Mouse (Mus musculus) MEL (cell line): ENCODE measurements around the gene Klf16.
A peak's percentile ranks its signal among the peaks of the same experiment; 100 is the strongest.

ENCODE experiments used
- CTCF ChIP-seq, 3 experiments: IDR thresholded peaks in 2 of 3; conservative IDR thresholded peaks in 1 of 3; 2 replicates each; pipeline ENCODE4 v1.5.1; 2011 to 2012; ENCODE audit warnings: low read length in 3 of 3, low read depth in 2 of 3, mild to moderate bottlenecking in 2 of 3, improper control_type of control experiment in 1 of 3, inconsistent platforms in 1 of 3, mixed read lengths in 1 of 3, moderate library complexity in 1 of 3; ENCODE audit not compliant: control insufficient read depth in 1 of 3, insufficient read depth in 1 of 3, poor library complexity in 1 of 3, severe bottlenecking in 1 of 3
- POLR2A ChIP-seq, 2 experiments: IDR thresholded peaks; 2 replicates each; pipeline ENCODE4 v1.6.1; 2011 to 2012; ENCODE audit warnings: low read length in 2 of 2, mild to moderate bottlenecking in 2 of 2, control low read depth in 1 of 2, improper control_type of control experiment in 1 of 2, low read depth in 1 of 2, moderate library complexity in 1 of 2; ENCODE audit not compliant: control insufficient read depth in 1 of 2, insufficient read depth in 1 of 2, poor library complexity in 1 of 2
- UBTF ChIP-seq: IDR thresholded peaks from 2 replicates; pipeline ENCODE4 v1.6.1; 2012; ENCODE audit warnings: low read depth, mild to moderate bottlenecking, inconsistent platforms, low read length, improper control_type of control experiment, moderate library complexity, borderline replicate concordance; ENCODE audit not compliant: insufficient read depth
- ZKSCAN1 ChIP-seq: IDR thresholded peaks from 2 replicates; pipeline ENCODE4 v1.6.1; 2012; ENCODE audit warnings: low read depth, mild to moderate bottlenecking, inconsistent platforms, low read length, improper control_type of control experiment, moderate library complexity
- ZMIZ1 ChIP-seq: IDR thresholded peaks from 2 replicates; pipeline ENCODE4 v1.6.1; 2012; ENCODE audit warnings: low read depth, mild to moderate bottlenecking, inconsistent platforms, low read length, improper control_type of control experiment, moderate library complexity

DNA sequence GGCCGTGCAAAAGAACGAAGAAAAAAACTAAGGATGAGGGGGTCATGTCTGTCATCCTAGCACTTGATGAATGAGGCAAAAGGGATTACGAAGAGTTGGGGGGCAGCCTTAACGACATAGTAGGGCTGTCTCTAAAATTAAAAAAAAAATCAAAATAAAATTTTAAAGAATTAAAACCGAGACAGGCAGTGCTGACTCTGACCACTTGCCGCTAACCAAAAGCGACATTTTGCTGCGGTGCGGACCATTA lies 44.5 kb upstream of the Klf16 start:
- TF ChIP-seq CTCF (IDR thresholded peaks at IDR 0.05 in 2 of 3, conservative IDR thresholded peaks at IDR 0.05 in 1 of 3; ENCODE audit: control insufficient read depth in 1 of 3, insufficient read depth in 1 of 3, low read depth in 2 of 3, low read length in 3 of 3, poor library complexity in 1 of 3, severe bottlenecking in 1 of 3) (no peak), POLR2A (IDR thresholded peaks at IDR 0.05; ENCODE audit: control insufficient read depth in 1 of 2, insufficient read depth in 1 of 2, low read depth in 1 of 2, low read length in 2 of 2, poor library complexity in 1 of 2) (peak in 1 of 2 experiments; percentile 70; a peak in 2 of 4 replicates), ZKSCAN1 (no peak; the same call in 1 of the 2 replicates), UBTF (no peak), ZMIZ1 (peak; percentile 31; the same call in 1 of the 2 replicates)
